In genomic region chr11:45881026-45881682, GRCm38 (mm10) we compare ENCODE assay signal across 8 mouse cellular contexts. TPM values are rescaled to one million over a fixed set of nuclear protein-coding genes. Genes with fewer than 3 reads are reported as not detected.
DNase-seq lines count a peak whose midpoint lies in the region; ATAC-seq lines count a peak whose summit lies in the region.

No protein-coding gene starts in this region.

- H3K4me1 ChIP-seq in kidney, embryonic 14.5 days (ENCODE audit: control insufficient read depth, insufficient read depth, low read length), result peaks cover 14% of the 10 kb centered on the region; the same call in 1 of the 2 replicates
- H3K4me1 ChIP-seq in lung, embryonic 15.5 days, result peaks cover 36% of the 10 kb centered on the region

- no peak for ATAC-seq in cerebellum, adult (ENCODE audit: insufficient number of reproducible peaks, low FRiP score, low TSS enrichment)
- ATAC-seq in kidney, embryonic 14.5 days (ENCODE audit: low FRiP score, low TSS enrichment), result peak; percentile 33; the same call in 1 of the 2 replicates
- peak; percentile 44; the same call in 1 of the 2 replicates for ATAC-seq in lung, embryonic 15.5 days (ENCODE audit: borderline replicate concordance, extremely low read depth, low FRiP score, low TSS enrichment)

- peaks cover 11% of the 10 kb centered on the region for H3K36me3 ChIP-seq in kidney, embryonic 14.5 days (ENCODE audit: control insufficient read depth, insufficient read depth, low read length)
- H3K36me3 ChIP-seq in lung, embryonic 15.5 days, result peaks cover 13% of the 10 kb centered on the region; the same call in 1 of the 2 replicates

- no peak overlapping the region for H3K4me3 ChIP-seq in kidney, embryonic 14.5 days (ENCODE audit: low read length)
- H3K4me3 ChIP-seq in lung, embryonic 15.5 days, result no peak overlapping the region

- H3K27ac ChIP-seq in kidney, embryonic 14.5 days (ENCODE audit: low read depth, low read length), result peak overlapping the region; percentile 8; the same call in 1 of the 2 replicates
- H3K27ac ChIP-seq in lung, embryonic 15.5 days, result peak overlapping the region; percentile 69

- DNase-seq in cerebellum, adult 18-20 months, result peak; percentile 15 to 28
- peak; percentile 77 for DNase-seq in 416B (ENCODE audit: low read depth)
- DNase-seq in cerebellum, adult 9-11 months, result peak; percentile 12
- DNase-seq in heart, adult 8-10 months (ENCODE audit: low spot score), result peak; percentile 77
- DNase-seq in skeletal muscle tissue, adult 2 months (ENCODE audit: low read depth, low spot score), result peak; percentile 67

- WGBS in kidney, embryonic 14.5 days, result 61% methylated on average over 6 of the region's 6 CpGs
- WGBS in lung, embryonic 15.5 days, result 37% methylated on average over 6 of the region's 6 CpGs

- no peak overlapping the region for H3K4me2 ChIP-seq in kidney, embryonic 14.5 days (replicated peaks; ENCODE audit: low read depth, low read length)
- H3K4me2 ChIP-seq in lung, embryonic 15.5 days, result no peak overlapping the region

- H3K27me3 ChIP-seq in kidney, embryonic 14.5 days (ENCODE audit: control insufficient read depth, insufficient read depth, low read length), result no peaks in the 10 kb centered on the region
- no peaks in the 10 kb centered on the region for H3K27me3 ChIP-seq in lung, embryonic 15.5 days

- H3K9me3 ChIP-seq in kidney, embryonic 14.5 days (ENCODE audit: control insufficient read depth, low read length), result no peaks in the 10 kb centered on the region
- H3K9me3 ChIP-seq in lung, embryonic 15.5 days, result no peaks in the 10 kb centered on the region

- no peak overlapping the region for H3K9ac ChIP-seq in kidney, embryonic 14.5 days (ENCODE audit: low read depth, low read length)
- H3K9ac ChIP-seq in lung, embryonic 15.5 days, result no peak overlapping the region

RNA-seq across cellular contexts. Expression of gene Clint1, which starts 29.3 kb away (rescaled TPM):
- total RNA-seq in heart, adult 8-10 months (2022), result 10 to 100 TPM; 45.7 to 48.2 (median 47.2) TPM
- 58.1 and 86.3 TPM in 2 replicates for polyA plus RNA-seq in kidney, embryonic 14.5 days (2014; fragmentation: Nextera tagmentation; extraction: Ambion mirVana)
- polyA plus RNA-seq in lung, embryonic 15.5 days (2015; fragmentation: Nextera tagmentation; extraction: Ambion mirVana), result 72.1 and 76.4 TPM in 2 replicates

Comparison
In these comparisons a context has a peak if more than half of its experiments do, and no peak if none do; other contexts are left out.
1. DNase-seq: peak in every context shown above with its lines; median percentile 77 in 416B; 77 in heart, adult 8-10 months; 67 in skeletal muscle tissue, adult 2 months; 22 in cerebellum, adult 18-20 months; 12 in cerebellum, adult 9-11 months.